Mouse (Mus musculus): ENCODE results near the gene Foxn3.

Gene Foxn3

DNA sequence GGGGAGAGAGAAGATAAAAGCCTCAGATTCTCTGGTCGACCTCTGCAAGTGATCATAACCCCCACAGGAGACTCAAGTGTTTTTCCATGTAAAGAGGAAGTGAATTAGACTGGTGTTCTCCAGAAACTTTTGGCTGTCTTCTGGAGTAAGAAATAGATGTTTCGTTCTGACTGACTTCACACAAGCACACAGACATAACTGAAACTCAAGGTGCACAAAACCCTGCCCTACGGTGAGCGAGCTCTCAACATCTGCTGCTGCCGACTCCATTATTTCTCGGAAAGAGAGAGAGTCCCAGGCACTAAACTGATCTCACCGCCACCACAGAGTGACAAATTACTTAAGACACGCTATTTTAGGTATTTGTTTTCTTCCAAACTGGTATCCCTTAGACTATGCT, 237.2 kb downstream of the Foxn3 start:
- no peak for DNase-seq (ENCODE audit: low spot score)

- no peak for DNase-seq (ENCODE audit: low spot score)
Measured at GRCm38 (mm10) chr12:99321633-99322431, 241.6 kb downstream of the Foxn3 start.

- DNase-seq (ENCODE audit: low spot score): no peak
Measured at GRCm38 (mm10) chr12:99320966-99321496, 242.4 kb downstream of the Foxn3 start.

DNA sequence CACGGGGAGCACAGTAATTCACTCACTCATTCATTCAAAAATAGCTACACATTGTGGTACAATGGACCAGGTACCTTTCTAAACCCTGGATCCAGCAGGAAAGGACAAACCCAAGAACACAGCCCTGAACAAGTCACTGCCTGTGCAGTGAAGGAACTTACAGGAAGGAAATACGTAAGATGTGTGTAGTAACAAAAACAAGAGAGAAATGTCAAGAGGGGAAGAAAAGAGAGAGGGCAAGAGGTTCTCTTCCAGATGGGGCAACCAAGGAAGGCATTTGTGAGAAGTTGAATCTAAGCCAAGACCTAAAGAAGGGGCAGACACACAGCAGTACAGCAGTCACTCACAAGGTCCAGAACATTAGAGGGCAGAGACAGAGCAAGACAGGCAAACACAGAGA, 243.5 kb downstream of the Foxn3 start:
- DNase-seq (ENCODE audit: low spot score): no peak

GRCm38 (mm10) chr12:99319171-99319570, 244.2 kb downstream of the Foxn3 start:
- no peak for DNase-seq (ENCODE audit: low spot score)

- no peak for DNase-seq (ENCODE audit: low spot score)
Measured at GRCm38 (mm10) chr12:99315931-99316330, 247.5 kb downstream of the Foxn3 start.

DNA sequence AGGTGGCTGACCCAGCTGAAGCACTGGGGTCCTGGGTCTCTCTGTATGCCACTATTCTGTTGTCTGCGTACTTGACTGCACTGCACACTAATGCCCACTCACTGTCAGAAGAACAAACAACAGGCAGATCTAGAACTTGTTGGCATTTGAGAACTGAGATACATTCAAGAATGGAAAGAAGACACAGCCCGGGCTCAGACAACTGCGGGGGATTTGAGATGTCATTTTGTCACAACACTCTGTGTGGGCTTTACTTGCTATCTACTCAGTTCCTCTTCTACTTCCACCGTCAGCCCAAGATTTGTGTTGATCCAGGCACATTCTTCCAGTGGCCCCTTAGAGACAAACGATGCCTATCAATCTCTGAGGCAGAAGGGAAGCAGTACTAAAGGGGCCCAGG, 248.6 kb downstream of the Foxn3 start:
- no peak for DNase-seq (ENCODE audit: low spot score)

- DNase-seq (ENCODE audit: low spot score): no peak
Measured at GRCm38 (mm10) chr12:99311303-99311702, 252.1 kb downstream of the Foxn3 start.

DNA sequence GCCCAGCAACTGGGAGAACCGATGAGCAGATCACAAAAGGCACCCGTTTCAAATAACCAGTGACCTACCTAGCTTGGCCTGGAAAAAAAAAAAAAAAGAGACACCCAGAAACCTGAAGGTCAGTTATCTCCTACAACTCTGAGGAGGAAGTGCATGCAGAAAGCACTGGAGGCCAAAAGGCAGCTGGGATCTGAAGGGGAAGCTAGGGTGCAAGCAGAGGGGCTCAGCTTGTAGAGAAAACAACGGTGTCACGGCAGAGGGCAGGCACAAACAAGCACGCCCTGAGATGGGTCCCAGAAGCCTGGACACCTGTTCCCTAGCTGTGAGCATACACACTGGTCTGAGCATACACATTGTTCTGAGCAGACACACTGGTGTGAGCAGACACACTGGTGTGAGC, 253.4 kb downstream of the Foxn3 start:
- no peak for DNase-seq (ENCODE audit: low spot score)

GRCm38 (mm10) chr12:99308541-99309089, 254.8 kb downstream of the Foxn3 start:
- DNase-seq (ENCODE audit: low spot score): no peak

- no peak for DNase-seq (ENCODE audit: low spot score)
Measured at GRCm38 (mm10) chr12:99306536-99307204, 256.7 kb downstream of the Foxn3 start.

DNA sequence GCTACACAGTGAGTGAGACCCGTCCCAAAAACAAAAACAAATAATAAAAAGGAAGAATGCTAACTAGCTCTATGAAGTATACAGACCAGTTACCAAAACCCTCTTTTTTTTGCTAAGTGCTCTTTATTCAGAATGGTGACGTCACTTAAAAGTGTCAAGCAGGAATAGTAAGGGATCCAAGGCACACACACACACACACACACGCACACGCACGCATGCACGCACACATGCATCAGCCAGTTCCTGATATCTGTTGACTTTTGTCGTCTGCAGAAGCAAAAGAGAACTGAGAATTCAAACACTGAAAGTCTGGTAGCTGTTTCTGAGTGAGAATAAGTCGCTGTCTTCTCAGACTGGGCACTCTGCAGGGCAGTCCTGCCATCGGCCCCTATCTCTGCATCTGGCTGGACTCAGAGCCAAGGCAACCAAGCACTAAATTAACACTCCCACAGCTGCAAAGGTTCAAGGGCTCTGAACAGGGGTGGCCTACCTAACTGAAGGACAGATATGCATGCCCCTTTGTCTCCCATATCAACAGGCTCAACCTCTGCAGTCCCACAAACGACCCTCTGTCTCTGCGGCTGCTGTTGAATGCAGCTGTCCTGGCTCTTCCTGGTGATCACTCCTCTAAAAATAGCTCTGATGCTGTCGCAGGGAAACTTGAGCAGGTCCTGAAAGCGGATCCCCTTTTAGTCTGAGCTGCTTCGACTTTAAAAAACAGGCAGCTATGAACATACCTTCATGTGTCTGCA, 257.4 kb downstream of the Foxn3 start:
- no peak for DNase-seq (ENCODE audit: low spot score)

DNA sequence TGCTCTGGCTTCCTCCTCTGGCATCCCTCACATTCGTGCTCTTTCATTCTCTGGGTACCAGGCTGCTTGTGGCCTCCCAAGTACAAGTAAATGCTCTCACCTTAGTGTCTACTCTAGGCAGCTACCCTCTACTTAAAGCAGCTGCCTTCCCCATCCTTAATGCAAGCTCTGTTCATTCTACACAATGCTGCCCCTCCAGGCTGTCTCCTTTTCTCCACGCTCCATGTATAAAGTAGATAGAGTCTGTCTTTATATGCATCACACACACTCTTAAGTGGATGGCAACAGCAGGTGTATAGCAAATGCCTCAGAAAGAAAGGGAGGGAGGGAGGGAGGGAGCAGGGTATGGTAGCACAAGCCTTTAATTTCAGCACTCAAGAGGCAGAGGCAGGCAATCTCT, 258.1 kb downstream of the Foxn3 start:
- DNase-seq (ENCODE audit: low spot score): no peak

DNA sequence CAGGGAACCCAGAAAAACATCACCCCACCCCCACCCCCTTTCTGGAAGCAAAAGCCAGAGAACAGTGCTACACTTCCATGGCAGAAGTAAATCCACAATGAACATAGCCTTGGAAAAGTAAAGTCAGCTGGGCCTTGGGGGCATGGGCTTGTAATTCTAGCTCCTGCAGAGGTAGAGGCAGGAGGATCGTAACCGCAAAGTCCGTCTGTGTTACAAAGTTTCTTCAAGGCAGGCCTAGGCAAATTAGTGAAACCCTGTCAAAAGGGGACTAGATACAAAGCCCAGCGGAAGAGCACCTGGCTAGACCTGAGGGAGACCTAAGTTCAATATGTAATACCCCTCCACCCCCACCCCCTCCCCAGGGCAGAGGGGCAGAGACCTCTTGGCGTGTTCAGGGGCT, 259.3 kb downstream of the Foxn3 start:
- DNase-seq (ENCODE audit: low spot score): no peak

DNA sequence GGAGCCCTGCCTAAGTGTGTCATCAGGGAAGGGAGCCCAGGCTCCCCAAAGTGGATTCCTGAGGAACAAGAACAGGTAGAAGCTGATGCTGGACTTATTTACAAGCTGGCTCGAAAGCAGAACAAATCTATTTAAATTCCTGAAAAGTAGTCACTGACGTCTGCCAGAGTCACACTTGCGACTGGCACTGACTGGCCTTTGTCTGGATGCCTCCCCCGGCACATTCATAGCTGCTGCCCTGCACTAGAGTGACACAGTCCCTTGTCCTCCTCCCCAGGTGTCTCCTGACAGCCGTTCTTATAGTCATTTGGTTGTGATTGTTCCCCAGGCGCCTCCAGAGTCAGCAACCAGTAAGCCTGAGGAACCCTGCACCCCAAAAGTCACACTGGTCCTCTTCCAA, 259.8 kb downstream of the Foxn3 start:
- DNase-seq (ENCODE audit: low spot score): no peak

DNA sequence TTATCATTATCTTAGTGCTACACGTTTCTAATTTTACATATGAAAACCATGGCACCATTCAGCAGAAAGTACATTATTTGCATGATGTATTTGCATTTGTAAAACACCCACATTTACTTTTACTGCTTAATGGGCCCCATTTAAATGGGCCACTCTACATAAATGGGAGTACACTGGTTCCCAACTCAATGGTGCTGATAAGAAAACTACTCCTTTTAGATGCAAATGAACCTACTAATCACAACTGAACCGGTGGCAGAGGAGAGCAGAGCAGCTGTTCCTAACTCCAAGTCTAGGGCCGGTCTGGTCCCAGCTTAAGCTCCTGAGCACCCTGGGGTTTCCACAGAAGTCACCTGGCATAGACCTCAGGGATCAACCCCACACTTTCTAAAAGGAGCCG, 263.5 kb downstream of the Foxn3 start:
- no peak for DNase-seq (ENCODE audit: low spot score)

- DNase-seq (ENCODE audit: low spot score): no peak
Measured at GRCm38 (mm10) chr12:99298851-99299600, 264.4 kb downstream of the Foxn3 start.

DNA sequence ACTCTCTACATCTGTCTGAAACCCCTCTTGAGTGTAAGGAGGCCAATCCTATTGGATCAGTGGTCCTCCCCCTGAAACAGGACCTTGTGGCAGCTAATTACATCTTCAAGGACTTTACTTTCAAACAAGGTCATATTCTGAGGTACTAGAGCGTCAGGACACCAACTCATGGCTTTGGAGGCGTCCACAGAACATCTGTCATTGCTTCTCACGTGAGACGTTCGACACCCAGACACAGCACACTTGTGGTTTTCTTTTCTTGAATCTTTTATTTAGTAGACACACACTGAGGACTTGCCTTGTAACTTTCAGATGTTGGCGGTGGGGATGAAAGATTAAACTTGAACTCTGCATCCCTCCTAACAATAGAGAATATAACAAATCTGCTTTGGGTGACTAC, 265.1 kb downstream of the Foxn3 start:
- no peak for DNase-seq (ENCODE audit: low spot score)

DNA sequence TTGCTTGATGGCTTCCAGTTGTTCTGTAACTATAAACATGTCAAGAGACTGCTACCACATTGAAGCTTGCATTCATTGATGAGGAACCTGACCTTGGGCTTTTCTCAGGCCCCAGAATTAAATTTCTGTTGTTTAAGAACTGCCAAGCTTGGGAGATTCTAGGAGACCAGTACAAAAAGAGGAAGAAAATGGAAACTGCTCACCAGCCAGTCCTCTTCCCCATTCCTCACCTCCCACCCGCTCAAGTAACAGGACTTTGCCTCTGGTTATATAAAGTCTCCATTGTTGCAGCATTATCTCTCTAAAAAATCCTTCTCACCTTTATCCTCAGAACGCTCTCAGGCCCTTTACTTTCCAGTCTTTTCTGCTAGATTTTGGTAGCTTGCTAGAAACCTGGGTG, 265.6 kb downstream of the Foxn3 start:
- no peak for DNase-seq (ENCODE audit: low spot score)

GRCm38 (mm10) chr12:99293532-99293931, 269.9 kb downstream of the Foxn3 start:
- DNase-seq (ENCODE audit: low spot score): no peak

GRCm38 (mm10) chr12:99292152-99292551, 271.2 kb downstream of the Foxn3 start:
- no peak for DNase-seq (ENCODE audit: low spot score)

GRCm38 (mm10) chr12:99287081-99287480, 276.3 kb downstream of the Foxn3 start:
- DNase-seq (ENCODE audit: low spot score): no peak

Data from urinary bladder, postnatal 14 days (tissue).